Mouse (Mus musculus) erythroblast, adult 5-6 weeks (primary cell): ENCODE data around the gene 1700069L16Rik. TPM values are rescaled to one million over a fixed set of nuclear protein-coding genes. Genes with fewer than 3 reads are reported as not detected.

Source experiments
- ATAC-seq: replicated peaks from 2 replicates; pipeline ENCODE4 v1.8.0; 2016; ENCODE audit warnings: moderate number of reproducible peaks, mild to moderate bottlenecking, moderate TSS enrichment, inconsistent platforms; ENCODE audit not compliant: poor library complexity, low FRiP score, severe bottlenecking
- total RNA-seq, 2 experiments: library from RNA; stranded (forward) in 1 of 2; stranded (reverse) in 1 of 2; fragments of 150-400 nt in 1 of 2; fragments of 200-764, 138-1000 nt in 1 of 2; gene quantifications; 2 replicates each; pipeline versions ENCODE4 v1.2.3 to v1.2.4; 2015 to 2017; ENCODE audit warnings: low replicate concordance in 2 of 2

The 1700069L16Rik gene
- total RNA-seq, 2 experiments from 2014 or later: not detected

GRCm38 (mm10) chr5:113694415-113694814 lies 30.2 kb downstream of the 1700069L16Rik start:
- no peak for ATAC-seq

DNA sequence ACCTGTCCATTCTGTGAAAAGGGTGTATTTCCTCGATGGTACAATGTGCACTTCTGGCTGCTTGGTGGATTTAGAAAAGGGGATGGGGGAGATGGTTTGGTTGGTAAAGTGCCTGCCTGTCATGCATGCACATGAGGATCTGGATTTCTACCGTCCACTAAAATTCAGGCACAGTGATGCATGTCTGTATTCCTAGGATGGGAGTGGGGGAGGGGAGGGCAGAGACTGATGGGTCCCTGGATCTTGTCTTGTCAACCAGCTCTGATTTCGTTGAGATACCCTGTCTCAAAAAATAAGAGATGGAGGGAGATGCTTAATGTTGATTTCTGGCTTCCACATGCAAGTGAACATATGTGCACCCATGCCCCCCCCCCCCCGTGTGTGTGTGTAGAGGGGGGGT lies 30.6 kb downstream of the 1700069L16Rik start:
- ATAC-seq: no peak

DNA sequence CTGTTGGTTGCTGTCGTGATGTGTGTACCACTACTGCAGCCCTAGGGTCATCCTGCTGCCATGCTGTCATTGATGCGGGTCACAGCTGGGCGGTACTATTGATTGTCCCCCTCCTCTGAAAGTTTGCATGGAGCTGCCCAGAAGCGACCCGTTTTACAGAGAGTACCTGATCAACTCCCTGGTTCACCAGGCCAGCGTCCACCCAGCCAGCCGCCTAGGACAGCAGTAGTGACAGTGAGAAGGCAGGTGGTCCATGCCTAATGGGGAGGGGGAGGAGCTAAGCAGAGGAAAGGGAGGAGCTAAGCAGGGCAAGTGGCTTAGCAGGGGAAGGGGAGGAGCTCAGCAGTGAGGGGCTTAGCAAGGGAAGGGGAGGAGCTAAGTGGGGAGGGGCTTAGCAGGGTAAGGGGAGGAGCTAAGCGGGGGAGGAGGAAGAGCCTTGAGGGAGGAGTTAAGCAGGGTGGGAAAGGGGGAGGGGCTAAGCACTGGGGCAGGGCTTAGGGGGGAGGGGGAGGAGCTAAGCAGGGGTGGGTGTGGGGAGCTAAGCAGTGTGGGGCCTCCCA lies 31.3 kb downstream of the 1700069L16Rik start:
- ATAC-seq: no peak

DNA sequence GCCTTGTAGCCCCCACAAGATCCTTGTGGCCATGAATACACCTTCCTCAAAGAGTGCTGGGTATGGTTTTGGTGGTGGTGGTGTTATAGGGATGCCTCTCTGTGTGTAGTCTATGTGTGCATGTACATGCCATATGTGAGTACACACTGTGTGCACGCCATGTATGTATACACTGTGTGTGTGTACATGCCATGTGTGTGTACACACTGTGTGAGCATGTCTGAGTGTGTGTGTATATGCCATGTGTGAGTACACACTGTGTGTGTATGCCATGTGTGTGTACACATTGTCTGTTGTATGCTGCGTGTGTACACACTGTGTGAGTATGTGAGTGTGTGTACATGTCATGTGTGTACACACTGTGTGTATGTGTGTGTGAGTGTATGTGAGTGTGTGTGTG lies 33.7 kb downstream of the 1700069L16Rik start:
- ATAC-seq: no peak

- no peak for ATAC-seq
Observed at GRCm38 (mm10) chr5:113690069-113690548, 34.5 kb downstream of the 1700069L16Rik start.

GRCm38 (mm10) chr5:113687514-113687913 lies 37.1 kb downstream of the 1700069L16Rik start:
- peak; percentile 73 for ATAC-seq

- ATAC-seq: no peak
Observed at GRCm38 (mm10) chr5:113685471-113685870, 39.1 kb downstream of the 1700069L16Rik start.

GRCm38 (mm10) chr5:113683246-113683645 lies 41.3 kb downstream of the 1700069L16Rik start:
- no peak for ATAC-seq

DNA sequence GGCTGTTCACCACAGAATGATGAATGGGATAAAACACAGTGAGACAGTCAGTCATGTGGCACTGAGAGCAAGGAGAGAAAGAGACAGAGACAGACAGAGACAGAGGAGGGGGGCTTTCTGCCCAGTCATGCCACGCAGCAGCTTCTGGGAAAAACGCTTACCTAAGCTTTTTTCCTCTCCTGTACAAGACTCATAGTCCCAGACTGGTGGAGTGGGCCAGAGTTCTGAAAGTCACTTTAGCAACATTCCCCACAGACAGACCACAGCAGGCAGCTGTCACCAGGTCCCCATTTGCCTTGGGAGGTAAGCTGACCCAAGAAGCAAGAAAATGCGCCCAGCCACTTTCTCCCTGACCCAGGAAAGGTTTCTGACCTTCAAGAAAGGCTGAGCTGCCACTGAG lies 42.1 kb downstream of the 1700069L16Rik start:
- ATAC-seq: no peak

GRCm38 (mm10) chr5:113681219-113681618 lies 43.4 kb downstream of the 1700069L16Rik start:
- ATAC-seq: no peak

DNA sequence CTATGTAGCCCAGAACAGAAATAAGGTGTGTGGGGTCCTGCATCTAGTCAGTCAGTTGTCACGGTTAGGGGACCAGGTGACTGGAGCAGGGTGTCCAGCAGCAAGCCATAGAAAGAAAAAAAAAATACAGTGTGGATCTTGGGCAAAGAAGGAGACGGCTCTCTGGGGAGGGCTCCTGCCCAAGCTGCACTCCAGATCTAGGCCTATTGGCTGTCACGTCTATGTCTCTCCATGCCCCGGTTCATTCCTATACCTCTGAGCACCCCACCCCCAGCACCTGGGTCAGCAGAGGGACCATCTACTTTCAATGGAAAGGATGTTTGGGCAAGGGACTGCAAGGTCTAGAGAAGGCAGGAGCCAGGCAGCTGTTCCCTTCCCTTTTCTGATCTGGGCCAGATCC lies 45.1 kb downstream of the 1700069L16Rik start:
- no peak; the same call in 1 of the 2 replicates for ATAC-seq

DNA sequence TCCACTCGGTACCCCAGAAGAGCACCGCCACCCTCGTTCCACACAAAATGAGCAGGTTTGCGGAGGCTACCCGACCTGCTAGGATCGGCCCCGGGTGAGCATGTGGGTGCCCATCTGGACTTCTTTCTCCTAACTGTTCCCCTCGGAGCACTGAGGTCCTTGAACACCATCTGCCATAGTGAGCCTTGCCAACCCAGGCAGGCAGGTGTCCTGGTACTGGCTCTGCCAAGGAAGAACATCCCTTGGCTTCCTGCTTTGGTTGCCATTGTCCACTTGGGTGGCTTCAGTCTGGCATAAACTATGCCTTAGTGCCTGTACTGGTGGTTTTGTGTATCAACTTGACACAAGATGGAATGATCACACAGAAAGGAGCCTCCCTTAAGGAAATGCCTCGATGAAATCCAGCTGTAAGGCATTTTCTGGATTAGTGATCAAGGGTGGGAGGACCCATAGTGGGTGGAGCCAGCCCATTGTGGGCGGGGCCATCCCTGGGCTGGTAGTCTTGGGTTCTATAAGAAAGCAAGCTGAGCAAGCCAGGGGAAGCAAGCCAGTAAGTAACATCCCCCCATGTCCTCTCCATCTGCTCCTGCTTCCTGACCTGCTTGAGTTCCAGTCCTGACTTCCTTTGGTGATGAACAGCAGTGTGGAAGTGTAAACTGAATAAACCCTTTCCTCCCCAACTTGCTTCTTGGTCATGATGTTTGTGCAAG lies 45.7 kb downstream of the 1700069L16Rik start:
- no peak for ATAC-seq

GRCm38 (mm10) chr5:113677541-113677940 lies 47.0 kb downstream of the 1700069L16Rik start:
- no peak for ATAC-seq

GRCm38 (mm10) chr5:113674851-113675250 lies 49.7 kb downstream of the 1700069L16Rik start:
- no peak for ATAC-seq

DNA sequence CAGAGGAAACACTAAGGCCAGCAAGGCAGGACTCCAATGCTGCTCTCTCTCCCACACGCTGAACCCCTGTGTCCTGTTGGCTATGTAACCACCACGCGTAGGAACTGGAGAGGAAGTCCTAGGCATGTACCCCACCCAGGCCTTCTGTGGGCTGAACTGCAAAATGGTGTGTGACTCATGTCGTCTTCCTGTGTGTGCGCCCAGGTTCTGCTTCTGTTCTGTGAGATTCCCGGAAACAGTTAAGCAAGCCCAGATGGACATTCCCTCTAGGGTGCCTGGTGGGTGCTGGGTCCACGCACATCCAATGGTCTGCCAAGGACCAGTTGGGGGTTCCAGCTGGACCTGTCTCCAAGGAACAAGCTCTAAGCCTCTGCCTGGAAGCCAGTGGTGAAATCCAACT lies 52.1 kb downstream of the 1700069L16Rik start:
- no peak; the same call in 1 of the 2 replicates for ATAC-seq

DNA sequence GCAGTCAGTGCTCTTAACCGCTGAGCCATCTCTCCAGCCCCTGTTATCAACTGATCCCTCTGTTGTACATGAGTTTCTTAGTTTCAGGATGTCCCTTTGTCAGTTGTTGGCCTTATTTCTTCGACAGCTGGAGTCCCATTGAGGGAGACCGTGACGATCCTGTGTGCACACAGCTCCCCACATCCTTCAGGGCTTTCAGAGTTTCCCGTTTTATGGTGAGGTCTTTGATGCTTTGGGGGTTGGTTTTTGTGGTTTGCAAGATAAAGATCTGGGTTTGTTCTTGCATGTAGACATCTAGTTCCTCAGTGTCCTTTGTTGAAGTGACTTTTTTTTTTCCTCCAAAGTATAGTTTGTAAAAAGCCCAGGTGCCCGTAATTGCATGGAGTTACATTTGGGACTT lies 54.0 kb downstream of the 1700069L16Rik start:
- ATAC-seq: no peak

DNA sequence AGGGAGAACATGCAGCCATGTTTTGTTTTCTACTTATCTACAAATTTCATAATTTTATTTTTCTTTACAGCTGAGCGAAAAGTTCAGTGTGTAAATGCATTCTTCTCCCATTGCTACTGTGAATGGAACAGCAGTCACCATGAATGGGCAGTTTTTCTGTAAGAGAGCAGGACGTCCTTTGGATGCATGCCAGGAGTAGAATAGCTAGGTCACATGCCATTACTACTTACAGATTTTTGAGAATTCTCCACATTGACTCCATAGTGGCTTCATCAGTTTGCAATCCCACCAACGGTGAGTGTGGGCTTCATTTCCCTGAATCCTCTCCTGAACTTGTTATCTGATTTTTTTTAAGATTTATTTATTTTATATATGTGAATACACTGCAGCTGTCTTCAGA lies 54.5 kb downstream of the 1700069L16Rik start:
- no peak for ATAC-seq

DNA sequence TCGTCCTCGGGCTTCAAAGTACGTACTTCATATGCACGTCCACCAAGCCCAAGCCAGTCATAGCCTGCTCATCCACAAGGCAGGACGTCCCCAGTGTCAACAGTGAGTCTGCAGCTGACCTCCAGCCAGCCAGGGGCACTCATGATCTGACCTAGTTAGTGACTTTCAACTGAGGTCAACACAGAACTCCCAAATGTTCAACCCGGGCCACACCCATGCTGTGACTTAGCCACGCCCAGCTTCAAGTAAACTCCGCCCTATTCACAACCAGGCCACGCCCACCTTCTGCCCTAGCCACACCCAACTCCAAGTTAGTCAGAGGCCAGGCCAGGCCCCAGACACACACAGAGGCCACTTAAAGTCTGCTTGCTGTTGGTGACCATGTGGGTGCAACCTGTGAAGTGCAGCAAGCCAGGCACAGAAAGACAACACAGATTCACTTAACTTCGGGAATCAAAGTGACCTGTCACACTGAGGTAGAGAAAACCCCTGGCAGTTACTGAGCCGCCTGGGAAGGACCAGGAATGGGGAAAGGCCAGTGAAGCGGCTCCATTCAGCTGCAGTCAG lies 59.9 kb downstream of the 1700069L16Rik start:
- no peak; the same call in 1 of the 2 replicates for ATAC-seq

DNA sequence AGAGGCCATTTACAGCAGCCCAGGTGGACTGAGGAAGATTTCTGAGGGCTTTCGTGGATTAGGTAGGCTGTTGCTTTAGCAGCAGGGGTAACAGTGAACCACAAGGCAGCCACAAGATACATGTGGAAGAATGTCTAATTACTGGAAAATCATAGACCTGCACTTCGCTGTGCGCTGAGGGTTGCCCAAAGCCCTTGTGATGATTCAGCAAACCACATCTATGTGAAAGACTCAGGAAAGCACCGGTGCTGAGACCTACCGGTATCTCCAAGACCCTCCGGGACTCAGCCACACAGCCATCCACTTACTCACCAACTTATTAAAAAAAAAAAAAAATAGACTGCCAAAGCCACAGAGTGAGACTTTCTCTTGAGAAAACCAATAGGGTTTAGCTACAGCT lies 60.4 kb downstream of the 1700069L16Rik start:
- no peak for ATAC-seq

DNA sequence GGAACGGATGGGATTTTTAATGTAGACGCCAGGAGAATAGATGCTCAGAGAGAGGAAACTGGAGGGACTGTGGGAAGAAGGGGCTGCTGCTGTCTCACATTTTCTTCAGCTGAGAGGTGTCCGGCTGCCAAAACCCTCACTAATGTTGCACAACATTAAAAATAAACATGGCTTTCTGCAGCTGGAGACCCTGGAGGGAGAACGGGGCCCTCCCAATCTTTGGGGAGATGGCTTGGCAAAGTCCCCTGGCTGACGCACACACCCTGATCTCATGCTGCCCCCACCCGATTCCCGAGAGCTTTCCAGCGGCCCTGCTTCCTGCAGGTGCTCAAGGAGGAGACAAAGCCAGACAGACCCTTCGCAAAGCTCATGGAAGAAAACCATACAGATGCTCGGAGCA lies 63.7 kb downstream of the 1700069L16Rik start:
- no peak for ATAC-seq

GRCm38 (mm10) chr5:113654821-113655220 lies 69.8 kb downstream of the 1700069L16Rik start:
- no peak for ATAC-seq
